Mouse (Mus musculus) CH12.LX (cell line): ENCODE results near the gene Chfr. TPM values are rescaled to one million over a fixed set of nuclear protein-coding genes. Genes with fewer than 3 reads are reported as not detected.
A peak's percentile ranks its signal among the peaks of the same experiment; 100 is the strongest.

Experiments used
- DNase-seq: peaks from one replicate; pipeline ENCODE4 v3.0.0-alpha.2; 2013; ENCODE audit errors: extremely low read depth
- H3K27ac ChIP-seq: 2 replicates; pipeline ENCODE4 v1.5.1; 2012; ENCODE audit warnings: low read depth, mild to moderate bottlenecking, control low read depth, moderate library complexity; ENCODE audit not compliant: insufficient read depth
- H3K27me3 ChIP-seq: replicated peaks from 2 replicates; pipeline ENCODE3; 2012; ENCODE audit warnings: inconsistent platforms
- H3K36me3 ChIP-seq, 2 experiments: replicated peaks in 1 of 2; 2 replicates each; pipeline versions ENCODE3 to v1.6.1; 2012; ENCODE audit warnings: inconsistent platforms in 1 of 2, low read length in 1 of 2, mild to moderate bottlenecking in 1 of 2, mixed read lengths in 1 of 2, moderate library complexity in 1 of 2; ENCODE audit not compliant: control insufficient read depth in 1 of 2, insufficient read depth in 1 of 2
- H3K4me1 ChIP-seq, 2 experiments: 2 replicates each; pipeline ENCODE4 v1.6.1; 2012; ENCODE audit warnings: inconsistent platforms in 1 of 2, moderate library complexity in 1 of 2; ENCODE audit not compliant: insufficient read depth in 2 of 2, control insufficient read depth in 1 of 2
- H3K4me2 ChIP-seq: 2 replicates; pipeline ENCODE4 v1.6.1; 2012; ENCODE audit warnings: low read depth, mild to moderate bottlenecking, control low read depth; ENCODE audit not compliant: poor library complexity, insufficient read depth, severe bottlenecking
- H3K4me3 ChIP-seq, 3 experiments: fragments of 150-350 bp in 1 of 3; sonication (generic) in 1 of 3; replicated peaks in 1 of 3; 2 replicates each; pipeline versions ENCODE3 to v1.5.1; 2011 to 2012; ENCODE audit warnings: low read depth in 2 of 3, low read length in 2 of 3, mild to moderate bottlenecking in 2 of 3, moderate library complexity in 2 of 3, control low read depth in 1 of 3, improper control_type of control experiment in 1 of 3, inconsistent platforms in 1 of 3, mixed read lengths in 1 of 3; ENCODE audit not compliant: poor library complexity in 1 of 3
- H3K79me2 ChIP-seq: replicated peaks from 2 replicates; pipeline ENCODE4 v1.6.1; 2012; ENCODE audit warnings: mild to moderate bottlenecking, moderate library complexity; ENCODE audit not compliant: control insufficient read depth, poor library complexity, insufficient read depth, severe bottlenecking; ENCODE audit errors: extremely low read depth
- H3K9ac ChIP-seq: 2 replicates; pipeline ENCODE4 v1.6.1; 2012; ENCODE audit warnings: low read depth, mild to moderate bottlenecking, control low read depth, moderate library complexity; ENCODE audit not compliant: insufficient read depth
- H3K9me3 ChIP-seq: replicated peaks from 2 replicates; pipeline ENCODE3; 2012; ENCODE audit warnings: low read length, inconsistent platforms, mixed read lengths
- BHLHE40 ChIP-seq: IDR thresholded peaks from 2 replicates; pipeline ENCODE4 v1.6.1; 2011; ENCODE audit warnings: mild to moderate bottlenecking, low read depth, low read length, improper control_type of control experiment
- CHD1 ChIP-seq: IDR thresholded peaks from 2 replicates; pipeline ENCODE4 v1.6.1; 2012; ENCODE audit warnings: low read depth, low read length, improper control_type of control experiment, inconsistent platforms
- CHD2 ChIP-seq: IDR thresholded peaks from 2 replicates; pipeline ENCODE4 v1.6.1; 2011; ENCODE audit warnings: low read length, improper control_type of control experiment
- CTCF ChIP-seq, 2 experiments: IDR thresholded peaks in 1 of 2; conservative IDR thresholded peaks in 1 of 2; 2 replicates each; pipeline ENCODE4 v1.5.1; 2011 to 2012; ENCODE audit warnings: low read depth in 2 of 2, low read length in 2 of 2, improper control_type of control experiment in 1 of 2, inconsistent platforms in 1 of 2, mild to moderate bottlenecking in 1 of 2, moderate library complexity in 1 of 2
- E2F4 ChIP-seq: IDR thresholded peaks from 2 replicates; pipeline ENCODE4 v1.6.1; 2011; ENCODE audit warnings: low read depth, low read length, improper control_type of control experiment; ENCODE audit not compliant: insufficient replicate concordance
- ELF1 ChIP-seq: IDR thresholded peaks from 2 replicates; pipeline ENCODE4 v1.6.1; 2014; ENCODE audit warnings: low read depth, mild to moderate bottlenecking, inconsistent platforms, low read length, improper control_type of control experiment
- EP300 ChIP-seq: IDR thresholded peaks from 2 replicates; pipeline ENCODE4 v1.6.1; 2011; ENCODE audit warnings: low read length, improper control_type of control experiment
- ETS1 ChIP-seq: conservative IDR thresholded peaks from 2 replicates; pipeline ENCODE4 v1.6.1; 2012; ENCODE audit warnings: low read depth, mild to moderate bottlenecking, inconsistent platforms, low read length, improper control_type of control experiment, moderate library complexity
- GABPA ChIP-seq: IDR thresholded peaks from 2 replicates; pipeline ENCODE4 v1.6.1; 2012; ENCODE audit warnings: low read depth, low read length, improper control_type of control experiment, inconsistent platforms; ENCODE audit not compliant: insufficient replicate concordance
- HCFC1 ChIP-seq: IDR thresholded peaks from 2 replicates; pipeline ENCODE4 v1.6.1; 2012; ENCODE audit warnings: low read depth, mild to moderate bottlenecking, inconsistent platforms, low read length, improper control_type of control experiment
- IRF4 ChIP-seq: IDR thresholded peaks from 2 replicates; pipeline ENCODE4 v1.6.1; 2014; ENCODE audit warnings: low read depth, mild to moderate bottlenecking, inconsistent platforms, low read length, improper control_type of control experiment
- JUN ChIP-seq: IDR thresholded peaks from 2 replicates; pipeline ENCODE4 v1.6.1; 2011; ENCODE audit warnings: low read depth, mild to moderate bottlenecking, low read length, improper control_type of control experiment, moderate library complexity; ENCODE audit not compliant: insufficient read depth
- JUND ChIP-seq: conservative IDR thresholded peaks from 2 replicates; pipeline ENCODE4 v1.6.1; 2011; ENCODE audit warnings: low read depth, low read length, improper control_type of control experiment
- KAT2A ChIP-seq: IDR thresholded peaks from 2 replicates; pipeline ENCODE4 v1.6.1; 2012; ENCODE audit warnings: low read length, improper control_type of control experiment, inconsistent platforms; ENCODE audit not compliant: insufficient replicate concordance
- MAFK ChIP-seq: IDR thresholded peaks from 2 replicates; pipeline ENCODE4 v1.6.1; 2011; ENCODE audit warnings: low read length, improper control_type of control experiment; ENCODE audit not compliant: insufficient replicate concordance
- MAX ChIP-seq: IDR thresholded peaks from 2 replicates; pipeline ENCODE4 v1.6.1; 2011; ENCODE audit warnings: low read length, improper control_type of control experiment
- MAZ ChIP-seq: IDR thresholded peaks from 2 replicates; pipeline ENCODE4 v1.6.1; 2012; ENCODE audit warnings: low read depth, mild to moderate bottlenecking, inconsistent platforms, low read length, improper control_type of control experiment, moderate library complexity
- MEF2A ChIP-seq: IDR thresholded peaks from 2 replicates; pipeline ENCODE4 v1.6.1; 2014; ENCODE audit warnings: low read depth, mild to moderate bottlenecking, inconsistent platforms, low read length, improper control_type of control experiment, borderline replicate concordance
- MXI1 ChIP-seq: IDR thresholded peaks from 2 replicates; pipeline ENCODE4 v1.6.1; 2011; ENCODE audit warnings: mild to moderate bottlenecking, low read depth, low read length, improper control_type of control experiment
- MYC ChIP-seq: IDR thresholded peaks from 2 replicates; pipeline ENCODE4 v1.6.1; 2011; ENCODE audit warnings: low read depth, mild to moderate bottlenecking, improper control_type of control experiment, low read length
- NELFE ChIP-seq: IDR thresholded peaks from 2 replicates; pipeline ENCODE4 v1.6.1; 2011; ENCODE audit warnings: low read depth, low read length, improper control_type of control experiment
- NRF1 ChIP-seq: IDR thresholded peaks from 2 replicates; pipeline ENCODE4 v1.6.1; 2014; ENCODE audit warnings: low read depth, mild to moderate bottlenecking, inconsistent platforms, low read length, improper control_type of control experiment, moderate library complexity
- PAX5 ChIP-seq: IDR thresholded peaks from 2 replicates; pipeline ENCODE4 v1.6.1; 2012; ENCODE audit warnings: low read length, inconsistent platforms, mixed read lengths
- POLR2A ChIP-seq: IDR thresholded peaks from 2 replicates; pipeline ENCODE4 v1.6.1; 2011; ENCODE audit warnings: low read depth, mild to moderate bottlenecking, improper control_type of control experiment, low read length
- POLR2AphosphoS2 ChIP-seq: IDR thresholded peaks from 2 replicates; pipeline ENCODE4 v1.6.1; 2011; ENCODE audit warnings: low read depth, low read length, improper control_type of control experiment
- RAD21 ChIP-seq: IDR thresholded peaks from 2 replicates; pipeline ENCODE4 v1.6.1; 2011; ENCODE audit warnings: low read depth, mild to moderate bottlenecking, low read length, improper control_type of control experiment, moderate library complexity
- RCOR1 ChIP-seq: conservative IDR thresholded peaks from 2 replicates; pipeline ENCODE4 v1.6.1; 2012; ENCODE audit warnings: low read depth, mild to moderate bottlenecking, inconsistent platforms, low read length, improper control_type of control experiment
- SIN3A ChIP-seq: IDR thresholded peaks from 2 replicates; pipeline ENCODE4 v1.6.1; 2012; ENCODE audit warnings: low read length, improper control_type of control experiment, inconsistent platforms
- SMC3 ChIP-seq: IDR thresholded peaks from 2 replicates; pipeline ENCODE4 v1.6.1; 2011; ENCODE audit warnings: low read depth, low read length, improper control_type of control experiment
- TBP ChIP-seq: conservative IDR thresholded peaks from 2 replicates; pipeline ENCODE4 v1.6.1; 2011; ENCODE audit warnings: low read depth, low read length, improper control_type of control experiment
- TCF12 ChIP-seq: IDR thresholded peaks from 2 replicates; pipeline ENCODE4 v1.6.1; 2014; ENCODE audit warnings: low read depth, mild to moderate bottlenecking, inconsistent platforms, low read length, improper control_type of control experiment
- UBTF ChIP-seq: IDR thresholded peaks from 2 replicates; pipeline ENCODE4 v1.6.1; 2012; ENCODE audit warnings: low read depth, mild to moderate bottlenecking, inconsistent platforms, low read length, improper control_type of control experiment, moderate library complexity
- USF1 ChIP-seq: IDR thresholded peaks from 2 replicates; pipeline ENCODE4 v1.6.1; 2014; ENCODE audit warnings: low read depth, mild to moderate bottlenecking, inconsistent platforms, low read length, improper control_type of control experiment
- USF2 ChIP-seq: conservative IDR thresholded peaks from 2 replicates; pipeline ENCODE4 v1.6.1; 2011; ENCODE audit warnings: low read depth, low read length, improper control_type of control experiment
- ZC3H11A ChIP-seq: IDR thresholded peaks from 2 replicates; pipeline ENCODE4 v1.6.1; 2012; ENCODE audit warnings: low read depth, mild to moderate bottlenecking, inconsistent platforms, low read length, improper control_type of control experiment
- ZKSCAN1 ChIP-seq: IDR thresholded peaks from 2 replicates; pipeline ENCODE4 v1.6.1; 2012; ENCODE audit warnings: low read depth, inconsistent platforms, low read length, improper control_type of control experiment, borderline replicate concordance
- ZMIZ1 ChIP-seq: IDR thresholded peaks from 2 replicates; pipeline ENCODE4 v1.6.1; 2012; ENCODE audit warnings: low read depth, mild to moderate bottlenecking, inconsistent platforms, low read length, improper control_type of control experiment
- ZNF384 ChIP-seq: IDR thresholded peaks from 2 replicates; pipeline ENCODE4 v1.6.1; 2012; ENCODE audit warnings: low read depth, low read length, improper control_type of control experiment, inconsistent platforms
- dilution Hi-C: fragments of 300-500 bp; cut with MboI; formaldehyde crosslinking; loops from 2 replicates; pipeline ENCODE4 v1.14.3; 2020; ENCODE audit warnings: low sequenced_read_pairs; ENCODE audit not compliant: extremely low pct_unique_long_range_greater_than_20kb, extremely low pct_ligation_motif_present
- in situ Hi-C: fragments of 300-500 bp; cut with MboI; formaldehyde crosslinking; loops from 3 replicates; pipeline ENCODE4 v1.14.3; 2019; ENCODE audit warnings: low sequenced_read_pairs, low pct_ligation_motif_present, low pct_unique_long_range_greater_than_20kb, mixed read lengths
- polyA plus RNA-seq: library from polyadenylated mRNA; unstranded; fragments of >175 nt; gene quantifications from 2 replicates; pipeline ENCODE4 v1.2.1, GENCODE M21; 2012; ENCODE audit warnings: low read depth; ENCODE audit not compliant: insufficient read length
- total RNA-seq, 2 experiments: library from RNA; depleted of rRNA; stranded (reverse); fragments of 300-350 nt in 1 of 2; fragments of >200 nt in 1 of 2; gene quantifications; 2 replicates each; pipeline ENCODE4 v1.2.3; 2012 to 2014

Gene Chfr
- total and polyA plus RNA-seq, 3 experiments = 23.9 to 40.8 (median 38.5) TPM

DNA sequence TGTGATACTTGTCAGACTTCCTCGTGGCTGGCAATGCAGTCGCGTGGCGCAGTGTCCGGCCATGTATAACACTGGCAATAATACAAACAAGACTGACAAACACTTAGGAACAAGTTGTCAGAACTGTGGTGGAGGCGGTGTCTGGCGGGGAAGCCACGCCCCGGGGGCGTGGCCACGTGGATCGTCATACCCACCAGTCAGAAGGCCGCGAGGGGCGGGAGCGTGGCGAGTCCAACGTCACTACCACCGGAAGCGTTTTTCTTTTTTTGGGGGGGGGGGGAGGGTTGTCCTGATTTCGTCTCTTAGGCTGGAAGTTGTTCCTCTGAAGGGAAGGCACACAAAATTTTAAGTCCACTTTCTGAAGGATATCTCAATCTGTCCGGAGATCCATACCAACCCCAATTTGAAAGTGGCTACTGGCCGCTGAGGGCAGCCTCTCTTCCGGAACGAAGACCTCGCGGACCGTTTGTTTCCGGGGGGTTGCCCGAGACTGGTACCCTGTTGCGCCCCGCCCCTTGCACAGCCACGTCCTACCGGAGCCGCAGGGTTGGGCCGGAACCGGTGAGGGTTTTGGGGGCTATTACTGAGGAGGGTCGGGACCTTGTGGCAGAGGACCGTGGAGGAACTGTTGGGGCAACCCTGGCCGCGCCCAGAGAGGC lies 40.8 kb downstream of the Chfr start, which contains the start of gene Golga3:
Gene Golga3 (plus strand): TSS at position 340 of the 659 bp plus-strand sequence.
- Histone ChIP-seq H3K79me2 (peaks cover 8% of the 10 kb centered on the region; the same call in 1 of the 2 replicates), H3K36me3 (peaks cover 10 to 27% of the 10 kb centered on the region in 2 experiments), H3K4me2 (peak within 1 kb of the TSS; percentile 87), H3K4me1 (peaks cover 0 to 19% of the 10 kb centered on the region in 2 experiments; a peak in 2 of 4 replicates), H3K27ac (no peak within 1 kb of the TSS), H3K9ac (peak within 1 kb of the TSS; percentile 63), H3K4me3 (peak within 1 kb of the TSS; percentile 90 to 99 (median 98)), H3K27me3 (no peaks in the 10 kb centered on the region), H3K9me3 (no peaks in the 10 kb centered on the region)
- TF ChIP-seq CTCF (conservative IDR thresholded peaks at IDR 0.05 in 1 of 2, IDR thresholded peaks at IDR 0.05 in 1 of 2; ENCODE audit: low read depth in 2 of 2, low read length in 2 of 2) = no peak
- peak; percentile 92 for TF ChIP-seq ZNF384
- TF ChIP-seq PAX5 = no peak
- no peak; the same call in 1 of the 2 replicates for TF ChIP-seq GABPA
- peak; percentile 15 for TF ChIP-seq ETS1
- no peak for TF ChIP-seq RAD21
- 0 out of 2 replicates have a peak, but pooled peaks have one; percentile 19 for TF ChIP-seq USF2
- TF ChIP-seq NRF1 = peak; percentile 42
- no peak for TF ChIP-seq RCOR1
- peak; percentile 75 for TF ChIP-seq MXI1
- TF ChIP-seq MAZ = peak; percentile 98
- TF ChIP-seq ZKSCAN1 = no peak
- peak; percentile 52; the same call in 1 of the 2 replicates for TF ChIP-seq MYC
- TF ChIP-seq MEF2A = peak; percentile 14; the same call in 1 of the 2 replicates
- TF ChIP-seq HCFC1 = peak; percentile 90
- TF ChIP-seq BHLHE40 = no peak
- peak; percentile 83 for TF ChIP-seq MAX
- peak; percentile 73; the same call in 1 of the 2 replicates for TF ChIP-seq KAT2A
- peak; percentile 79 for TF ChIP-seq ELF1
- no peak for TF ChIP-seq E2F4
- TF ChIP-seq ZC3H11A = no peak
- no peak for TF ChIP-seq UBTF
- TF ChIP-seq CHD2 = peak; percentile 78
- no peak for TF ChIP-seq SMC3
- peak; percentile 97 for TF ChIP-seq SIN3A
- no peak for TF ChIP-seq EP300
- peak; percentile 34; the same call in 1 of the 2 replicates for TF ChIP-seq ZMIZ1
- TF ChIP-seq USF1 = peak; percentile 66
- peak; percentile 42; the same call in 1 of the 2 replicates for TF ChIP-seq POLR2AphosphoS2
- TF ChIP-seq IRF4 = peak; percentile 52; the same call in 1 of the 2 replicates
- peak; percentile 82; the same call in 1 of the 2 replicates for TF ChIP-seq NELFE
- no peak for TF ChIP-seq MAFK
- TF ChIP-seq JUN = no peak
- TF ChIP-seq POLR2A = peak; percentile 71
- no peak for TF ChIP-seq CHD1
- TF ChIP-seq TCF12 = peak; percentile 78
- no peak; the same call in 1 of the 2 replicates for TF ChIP-seq JUND
- TF ChIP-seq TBP = peak; percentile 64
- in situ Hi-C loops (no loop called here), dilution Hi-C loops (no loop called here)
- peak; percentile 92 for DNase-seq
